12 mouse cellular contexts compared by ENCODE assay signal in the genomic region with DNA sequence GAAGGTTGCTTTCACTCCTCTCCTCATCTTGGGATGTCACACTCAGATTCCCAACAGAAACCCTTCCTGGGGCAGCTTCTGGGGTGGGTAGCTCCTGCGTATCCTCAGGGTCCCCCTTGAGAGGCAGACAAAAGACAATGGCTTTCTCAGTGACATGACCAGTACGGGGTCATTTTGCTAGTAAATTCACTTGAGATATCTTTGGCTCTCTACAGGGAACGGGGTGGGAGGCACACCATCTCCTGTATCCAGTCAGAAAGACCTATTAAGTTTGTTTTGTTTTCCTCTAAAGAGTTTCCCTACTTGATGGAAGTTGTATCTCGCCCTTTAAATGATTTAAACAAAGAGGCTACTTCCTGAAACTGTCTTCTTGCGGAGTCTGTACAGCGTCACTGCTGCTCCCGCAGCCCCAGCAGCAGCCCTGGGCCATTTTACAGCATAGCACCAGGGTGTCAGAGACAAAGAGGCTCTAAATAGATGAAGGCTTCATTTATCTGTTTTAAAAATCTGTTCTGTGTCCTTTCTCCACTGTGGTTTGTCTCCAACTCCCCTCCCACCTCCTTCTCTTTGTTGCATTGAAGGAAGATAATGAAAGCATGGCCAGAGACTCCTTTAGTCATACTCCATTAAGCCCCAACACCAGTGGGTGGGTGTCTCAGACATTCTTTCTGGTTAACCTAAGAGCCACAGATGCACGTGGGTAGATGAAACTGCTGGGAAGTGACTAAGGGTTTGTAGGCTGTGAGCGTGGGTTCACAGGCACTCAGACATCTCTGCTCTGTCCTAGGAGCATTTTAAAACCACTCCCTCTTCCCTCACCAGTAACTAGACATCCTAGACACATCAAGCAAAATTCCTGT. TPM values are rescaled to one million over a fixed set of nuclear protein-coding genes. Genes with fewer than 3 reads are reported as not detected.
DNase-seq lines count a peak whose midpoint lies in the region; ATAC-seq and TF ChIP-seq lines count a peak whose summit lies in the region.
"Had no signal": no experiment of that assay in that cellular context is flagged by ENCODE, and none has a peak within 500 bp of the region (broad histone marks: within the 10 kb centered on the region; RNA-seq: fewer than 3 reads in every experiment).

No protein-coding gene starts in this region.

- H3K79me2 ChIP-seq in heart, adult 2 months (replicated peaks; ENCODE audit: control insufficient read depth, insufficient read depth, low read length): no peaks in the 10 kb centered on the region; the same call in 1 of the 2 replicates

- intact Hi-C loops in heart, adult 2 months (cut with DNase I): no loop called here

- TF ChIP-seq EP300 in heart, adult 2 months (IDR thresholded peaks at IDR 0.05; ENCODE audit: insufficient read depth, low read depth, low read length): no peak
- no peak for TF ChIP-seq EP300 in lung, postnatal 0 days (IDR thresholded peaks at IDR 0.05)

- H3K27ac ChIP-seq in heart, adult 2 months: no peak overlapping the region
- no peak overlapping the region for H3K27ac ChIP-seq in neural tube, embryonic 12.5 days
- no peak overlapping the region for H3K27ac ChIP-seq in stomach, embryonic 14.5 days (ENCODE audit: low read length)
- H3K27ac ChIP-seq in lung, postnatal 0 days (ENCODE audit: low read length): no peak overlapping the region
- H3K27ac ChIP-seq: embryonic facial prominence, embryonic 15.5 days had no signal

- TF ChIP-seq POLR2A in heart, adult 2 months (IDR thresholded peaks at IDR 0.05; ENCODE audit: insufficient read depth, low read depth, low read length): no peak

- no peak overlapping the region for H3K4me3 ChIP-seq in heart, adult 2 months
- no peak overlapping the region for H3K4me3 ChIP-seq in neural tube, embryonic 12.5 days
- H3K4me3 ChIP-seq in stomach, embryonic 14.5 days (ENCODE audit: low read depth, low read length): no peak overlapping the region
- H3K4me3 ChIP-seq in lung, postnatal 0 days (ENCODE audit: low read depth, low read length): no peak overlapping the region
- H3K4me3 ChIP-seq: embryonic facial prominence, embryonic 15.5 days had no signal

- no peaks in the 10 kb centered on the region for H3K9me3 ChIP-seq in neural tube, embryonic 12.5 days
- no peaks in the 10 kb centered on the region for H3K9me3 ChIP-seq in stomach, embryonic 14.5 days (ENCODE audit: control insufficient read depth, low read depth, low read length)
- no peaks in the 10 kb centered on the region for H3K9me3 ChIP-seq in lung, postnatal 0 days (ENCODE audit: low read length)
- H3K9me3 ChIP-seq: embryonic facial prominence, embryonic 15.5 days had no signal

- peak overlapping the region; percentile 5; the same call in 1 of the 2 replicates for H3K4me2 ChIP-seq in neural tube, embryonic 12.5 days (replicated peaks)
- H3K4me2 ChIP-seq in stomach, embryonic 14.5 days (replicated peaks; ENCODE audit: low read depth, low read length): no peak overlapping the region
- no peak overlapping the region for H3K4me2 ChIP-seq in lung, postnatal 0 days (replicated peaks; ENCODE audit: low read depth, low read length)
- H3K4me2 ChIP-seq: embryonic facial prominence, embryonic 15.5 days had no signal

- no peak for TF ChIP-seq CTCF in heart, adult 2 months (IDR thresholded peaks at IDR 0.05)
- no peak for TF ChIP-seq CTCF in lung, postnatal 0 days (IDR thresholded peaks at IDR 0.05)

- no peaks in the 10 kb centered on the region for H3K36me3 ChIP-seq in heart, adult 2 months (ENCODE audit: control insufficient read depth, insufficient read depth, low read length)
- H3K36me3 ChIP-seq in neural tube, embryonic 12.5 days: peaks cover 23% of the 10 kb centered on the region
- H3K36me3 ChIP-seq in stomach, embryonic 14.5 days (ENCODE audit: control insufficient read depth, insufficient read depth, low read length): peaks cover 26% of the 10 kb centered on the region
- peaks cover 3% of the 10 kb centered on the region; the same call in 1 of the 2 replicates for H3K36me3 ChIP-seq in lung, postnatal 0 days (ENCODE audit: insufficient read depth, low read length)

- WGBS in heart, adult 2 months: 45% methylated on average over 9 of the region's 9 CpGs
- WGBS in neural tube, embryonic 12.5 days: 15% methylated on average over 9 of the region's 9 CpGs
- WGBS in stomach, embryonic 14.5 days: 56% methylated on average over 9 of the region's 9 CpGs
- 73% methylated on average over 9 of the region's 9 CpGs for WGBS in lung, postnatal 0 days

- H3K9ac ChIP-seq in heart, adult 2 months (ENCODE audit: low read depth, low read length): no peak overlapping the region
- no peak overlapping the region for H3K9ac ChIP-seq in neural tube, embryonic 12.5 days
- H3K9ac ChIP-seq in stomach, embryonic 14.5 days (replicated peaks; ENCODE audit: low read depth, low read length): no peak overlapping the region
- no peak overlapping the region for H3K9ac ChIP-seq in lung, postnatal 0 days (replicated peaks; ENCODE audit: low read depth)
- H3K9ac ChIP-seq: embryonic facial prominence, embryonic 15.5 days had no signal

- DNase-seq in heart, adult 11 months: peak; percentile 82
- no peak for DNase-seq in heart, adult 2 months
- no peak for DNase-seq in neural tube, embryonic 10.5 days (ENCODE audit: extremely low spot score, low spot score)
- no peak for DNase-seq in natural killer cell, adult 2 months (ENCODE audit: low spot score in 2 of 2)
- DNase-seq in lung, postnatal 0 days (ENCODE audit: low spot score): no peak
- DNase-seq: adrenal gland, postnatal 25 days; kidney, adult 8-10 months; lung, postnatal 36 days had no signal

- H3K27me3 ChIP-seq in heart, adult 2 months (ENCODE audit: control insufficient read depth, insufficient read depth, low read length): no peaks in the 10 kb centered on the region
- H3K27me3 ChIP-seq in neural tube, embryonic 12.5 days (replicated peaks): no peaks in the 10 kb centered on the region
- no peaks in the 10 kb centered on the region for H3K27me3 ChIP-seq in stomach, embryonic 14.5 days (ENCODE audit: control insufficient read depth, insufficient read depth, low read length)
- no peaks in the 10 kb centered on the region for H3K27me3 ChIP-seq in lung, postnatal 0 days (replicated peaks; ENCODE audit: insufficient read depth, low read length)
- H3K27me3 ChIP-seq: embryonic facial prominence, embryonic 15.5 days had no signal

- H3K4me1 ChIP-seq in heart, adult 2 months (ENCODE audit: control insufficient read depth, insufficient read depth, low read length): no peaks in the 10 kb centered on the region
- H3K4me1 ChIP-seq in neural tube, embryonic 12.5 days: peaks cover 19% of the 10 kb centered on the region
- no peaks in the 10 kb centered on the region for H3K4me1 ChIP-seq in stomach, embryonic 14.5 days (ENCODE audit: control insufficient read depth, insufficient read depth, low read length)
- no peaks in the 10 kb centered on the region for H3K4me1 ChIP-seq in lung, postnatal 0 days (ENCODE audit: insufficient read depth, low read depth, low read length)
- H3K4me1 ChIP-seq: embryonic facial prominence, embryonic 15.5 days had no signal

- ATAC-seq in neural tube, embryonic 12.5 days (ENCODE audit: low FRiP score, low read depth): peak; percentile 75
- ATAC-seq in inflammation-experienced regulatory T-cells, adult 6 months: peak; percentile 41
- ATAC-seq in stomach, embryonic 14.5 days (ENCODE audit: insufficient number of reproducible peaks, insufficient read depth, low FRiP score, low read depth): peak; percentile 56; the same call in 1 of the 2 replicates
- ATAC-seq in lung, postnatal 0 days: no peak

RNA-seq across cellular contexts. Expression of a gene that starts 21.0 kb away (rescaled TPM):
- total RNA-seq in heart, adult 2 months (2021): 10 to 100 TPM; 13.2 to 15.6 TPM
- polyA plus RNA-seq in heart, adult 2 months (2012; rRNA removed): 9.8 and 11.9 TPM in 2 replicates
- 28.5 and 29.6 TPM in 2 replicates for polyA plus RNA-seq in neural tube, embryonic 12.5 days (2016; fragmentation: Nextera tagmentation; extraction: Ambion mirVana)
- 1 to 10 TPM; 4.6 to 6.9 (median 4.6) TPM for polyA plus RNA-seq in inflammation-experienced regulatory T-cells, adult 6 months (2017; shearing (Covaris generic))
- 22.0 and 27.1 TPM in 2 replicates for polyA plus RNA-seq in stomach, embryonic 14.5 days (2014; fragmentation: Nextera tagmentation; extraction: Ambion mirVana)
- polyA plus RNA-seq in lung, postnatal 0 days (2015; fragmentation: Nextera tagmentation; extraction: Ambion mirVana): 10.0 and 10.7 TPM in 2 replicates

RNA-seq across cellular contexts. Expression of a gene that starts 21.4 kb away (rescaled TPM):
- 1 to 10 TPM; 7.0 to 8.5 TPM for total RNA-seq in heart, adult 2 months (2021)
- polyA plus RNA-seq in heart, adult 2 months (2012; rRNA removed): 3.6 and 5.7 TPM in 2 replicates
- polyA plus RNA-seq in neural tube, embryonic 12.5 days (2016; fragmentation: Nextera tagmentation; extraction: Ambion mirVana): 36.3 and 37.3 TPM in 2 replicates
- polyA plus RNA-seq in inflammation-experienced regulatory T-cells, adult 6 months (2017; shearing (Covaris generic)): 10 to 100 TPM; 11.9 to 37.0 (median 29.9) TPM
- polyA plus RNA-seq in stomach, embryonic 14.5 days (2014; fragmentation: Nextera tagmentation; extraction: Ambion mirVana): 34.0 and 38.0 TPM in 2 replicates
- polyA plus RNA-seq in lung, postnatal 0 days (2015; fragmentation: Nextera tagmentation; extraction: Ambion mirVana): 25.1 and 31.0 TPM in 2 replicates
